In the genomic region with DNA sequence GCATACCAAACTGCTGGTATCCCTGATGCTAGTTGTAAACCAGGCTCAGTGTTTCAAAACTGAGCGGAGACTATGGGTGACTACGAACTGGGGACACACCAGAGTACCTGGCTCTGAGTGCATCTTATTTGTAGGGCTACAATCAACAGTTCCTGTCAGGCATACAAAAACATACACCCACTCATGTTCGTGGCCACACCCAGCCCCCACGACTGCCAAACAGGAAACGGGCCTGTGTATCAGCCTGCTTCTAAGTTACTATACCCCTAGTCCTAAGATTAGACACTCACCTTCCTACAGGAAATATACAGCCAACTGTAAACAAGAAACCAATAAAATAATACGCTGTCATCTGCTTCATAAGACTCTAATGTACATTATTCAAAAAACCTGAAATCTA, we compare ENCODE assay signal across 33 mouse cellular contexts. TPM values are rescaled to one million over a fixed set of nuclear protein-coding genes. Genes with fewer than 3 reads are reported as not detected.
DNase-seq lines count a peak whose midpoint lies in the region; ATAC-seq and TF ChIP-seq lines count a peak whose summit lies in the region.
"Had no signal": no experiment of that assay in that cellular context is flagged by ENCODE, and none has a peak within 500 bp of the region (broad histone marks: within the 10 kb centered on the region; RNA-seq: fewer than 3 reads in every experiment).

No protein-coding gene starts in this region.

- no peak for TF ChIP-seq CTCF in small intestine, adult 2 months (IDR thresholded peaks at IDR 0.05; ENCODE audit: extremely low read depth, insufficient read length, insufficient replicate concordance, low read depth, low read length)
- TF ChIP-seq CTCF in hindbrain, postnatal 0 days (IDR thresholded peaks at IDR 0.05; ENCODE audit: low read depth) = no peak

- DNase-seq in spleen, postnatal 36 days (ENCODE audit: low spot score in 2 of 2) = peak; percentile 10 to 15
- DNase-seq in spleen, postnatal 14 days (ENCODE audit: low spot score in 2 of 2) = no peak
- no peak for DNase-seq in hindbrain, postnatal 0 days (ENCODE audit: low spot score)
- DNase-seq: adrenal gland, postnatal 25 days; cerebellum, adult 8-10 months; cerebellum, postnatal 36 days; embryo, embryonic 11 days; gastrocnemius, postnatal 36 days; heart, adult 2 months; kidney, adult 11 months; kidney, postnatal 10 days; thymus, adult 2 months had no signal

- no peak overlapping the region for H3K4me3 ChIP-seq in intestine, embryonic 15.5 days (replicated peaks)
- no peak overlapping the region for H3K4me3 ChIP-seq in small intestine, adult 2 months (ENCODE audit: low read depth, low read length)
- H3K4me3 ChIP-seq in hindbrain, postnatal 0 days (ENCODE audit: low read length) = no peak overlapping the region
- H3K4me3 ChIP-seq: embryonic facial prominence, embryonic 13.5 days; erythroblast, embryonic 14.5 days; forebrain, embryonic 12.5 days; heart, adult 2 months; hindbrain, embryonic 13.5 days; left cerebral cortex, adult 2 months; midbrain, embryonic 15.5 days; myocyte; neural tube, embryonic 15.5 days had no signal

- no peak for TF ChIP-seq POLR2A in small intestine, adult 2 months (IDR thresholded peaks at IDR 0.05; ENCODE audit: low read depth, low read length)

- peaks cover 9% of the 10 kb centered on the region; the same call in 1 of the 2 replicates for H3K27me3 ChIP-seq in intestine, embryonic 15.5 days (replicated peaks)
- H3K27me3 ChIP-seq in small intestine, adult 2 months (ENCODE audit: control insufficient read depth, insufficient read depth, low read length) = no peaks in the 10 kb centered on the region
- peaks cover 9% of the 10 kb centered on the region for H3K27me3 ChIP-seq in hindbrain, postnatal 0 days (ENCODE audit: insufficient read depth, low read length)

- H3K36me3 ChIP-seq in intestine, embryonic 15.5 days = no peaks in the 10 kb centered on the region
- no peaks in the 10 kb centered on the region for H3K36me3 ChIP-seq in small intestine, adult 2 months (ENCODE audit: control insufficient read depth, insufficient read depth, low read length)
- H3K36me3 ChIP-seq in hindbrain, postnatal 0 days (ENCODE audit: insufficient read depth, low read length) = no peaks in the 10 kb centered on the region
- H3K36me3 ChIP-seq: embryonic facial prominence, embryonic 13.5 days; forebrain, embryonic 12.5 days; hindbrain, embryonic 13.5 days; midbrain, embryonic 15.5 days; neural tube, embryonic 15.5 days had no signal

- no peak overlapping the region for H3K4me2 ChIP-seq in intestine, embryonic 15.5 days (replicated peaks)
- H3K4me2 ChIP-seq in hindbrain, postnatal 0 days (ENCODE audit: low read depth, low read length) = no peak overlapping the region
- H3K4me2 ChIP-seq: embryonic facial prominence, embryonic 13.5 days; forebrain, embryonic 12.5 days; hindbrain, embryonic 13.5 days; midbrain, embryonic 15.5 days; neural tube, embryonic 15.5 days had no signal

- no peaks in the 10 kb centered on the region for H3K9me3 ChIP-seq in intestine, embryonic 15.5 days
- no peaks in the 10 kb centered on the region for H3K9me3 ChIP-seq in hindbrain, postnatal 0 days (ENCODE audit: low read length)
- H3K9me3 ChIP-seq: embryonic facial prominence, embryonic 13.5 days; forebrain, embryonic 12.5 days; hindbrain, embryonic 13.5 days; midbrain, embryonic 15.5 days; neural tube, embryonic 15.5 days had no signal

- 0 out of 2 replicates have a peak overlapping the region, but pooled peaks have one; percentile 15 for H3K27ac ChIP-seq in intestine, embryonic 15.5 days
- H3K27ac ChIP-seq in small intestine, adult 2 months (ENCODE audit: insufficient read depth, low read depth, low read length) = peak overlapping the region; percentile 64; the same call in 1 of the 2 replicates
- no peak overlapping the region for H3K27ac ChIP-seq in hindbrain, postnatal 0 days
- H3K27ac ChIP-seq: embryonic facial prominence, embryonic 13.5 days; forebrain, embryonic 12.5 days; heart, adult 2 months; hindbrain, embryonic 13.5 days; left cerebral cortex, adult 2 months; macrophage; midbrain, embryonic 15.5 days; neural tube, embryonic 15.5 days had no signal

- H3K9ac ChIP-seq in intestine, embryonic 15.5 days = no peak overlapping the region
- no peak overlapping the region for H3K9ac ChIP-seq in hindbrain, postnatal 0 days (replicated peaks; ENCODE audit: low read length)
- H3K9ac ChIP-seq: embryonic facial prominence, embryonic 13.5 days; forebrain, embryonic 12.5 days; hindbrain, embryonic 13.5 days; midbrain, embryonic 15.5 days; neural tube, embryonic 15.5 days had no signal

- ATAC-seq in CD4-positive, CD25-positive, alpha-beta regulatory T cell, adult 4 months = peak; percentile 77
- ATAC-seq in intestine, embryonic 15.5 days = no peak
- no peak for ATAC-seq in monocyte, adult 5-6 weeks (replicated peaks; ENCODE audit: insufficient number of reproducible peaks, low FRiP score, low TSS enrichment, poor library complexity, severe bottlenecking)
- no peak for ATAC-seq in hindbrain, postnatal 0 days
- ATAC-seq: lung, postnatal 0 days; midbrain, embryonic 15.5 days had no signal

- WGBS in intestine, embryonic 15.5 days = 54% methylated on average over 6 of the region's 6 CpGs
- 41% methylated on average over 6 of the region's 6 CpGs for WGBS in small intestine, adult 2 months
- 87% methylated on average over 6 of the region's 6 CpGs for WGBS in hindbrain, postnatal 0 days

- H3K4me1 ChIP-seq in intestine, embryonic 15.5 days (replicated peaks) = peaks cover 6% of the 10 kb centered on the region
- H3K4me1 ChIP-seq in small intestine, adult 2 months (ENCODE audit: control insufficient read depth, insufficient read depth, insufficient read length, low read length) = peaks cover 25% of the 10 kb centered on the region
- H3K4me1 ChIP-seq in hindbrain, postnatal 0 days (ENCODE audit: insufficient read depth, low read length) = 0 out of 2 replicates have a peak, but pooled peaks cover 4% of the 10 kb centered on the region

RNA-seq across cellular contexts. Expression of gene F2rl1, which starts 4.0 kb away (rescaled TPM):
- polyA plus RNA-seq in CD4-positive, CD25-positive, alpha-beta regulatory T cell, adult 4 months (2017; shearing (Covaris generic)) = 10 to 100 TPM; 11.2 to 25.9 TPM
- 15.3 and 15.5 TPM in 2 replicates for polyA plus RNA-seq in intestine, embryonic 15.5 days (2015; fragmentation: Nextera tagmentation; extraction: Ambion mirVana)
- polyA plus RNA-seq in small intestine, adult 2 months (2012; rRNA removed) = 15.4 and 30.0 TPM in 2 replicates
- total RNA-seq in monocyte, adult 5-6 weeks (2017) = 1.4 to 5.0 TPM (median 1.9 TPM) in 3 replicates
- 0.37 TPM in 1 of 2 replicates, not detected in the other for total RNA-seq in hindbrain, postnatal 0 days (2014; rRNA removed)
- polyA plus RNA-seq in hindbrain, postnatal 0 days (2015; fragmentation: Nextera tagmentation; extraction: Ambion mirVana) = 0.10 TPM in 1 of 2 replicates, not detected in the other
- polyA plus RNA-seq: erythroblast, embryonic 14.5 days; hindbrain, embryonic 13.5 days; macrophage; myocyte had no signal

RNA-seq across cellular contexts. Expression of gene S100z, which starts 42.5 kb away (rescaled TPM):
- not detected for polyA plus RNA-seq in CD4-positive, CD25-positive, alpha-beta regulatory T cell, adult 4 months (2017; shearing (Covaris generic))
- polyA plus RNA-seq in intestine, embryonic 15.5 days (2015; fragmentation: Nextera tagmentation; extraction: Ambion mirVana) = 0.43 and 0.51 TPM in 2 replicates
- not detected in 2 replicates for polyA plus RNA-seq in small intestine, adult 2 months (2012; rRNA removed)
- not detected in 3 replicates for total RNA-seq in monocyte, adult 5-6 weeks (2017)
- not detected in 2 replicates for total RNA-seq in hindbrain, postnatal 0 days (2014; rRNA removed)
- polyA plus RNA-seq in hindbrain, postnatal 0 days (2015; fragmentation: Nextera tagmentation; extraction: Ambion mirVana) = not detected in 2 replicates
- total RNA-seq: adrenal gland, postnatal 25 days; heart, adult 2 months; heart, postnatal 25 days; layer of hippocampus, postnatal 10 days; left cerebral cortex, adult 2 months; liver, adult 2 months had no signal
- polyA plus RNA-seq: brain, embryonic 14.5 days; erythroblast, embryonic 14.5 days; heart, adult 2 months; heart, embryonic 14.5 days; hindbrain, embryonic 13.5 days; limb, embryonic 11.5 days; liver, adult 2 months; liver, embryonic 16.5 days; lung, postnatal 0 days; macrophage; midbrain, embryonic 15.5 days; myocyte; neural tube, embryonic 15.5 days; thymus, adult 2 months had no signal

Comparison
In these comparisons a context has a peak if more than half of its experiments do, and no peak if none do; other contexts are left out.
1. DNase-seq: peak in spleen, postnatal 36 days (2 of 2); none in spleen, postnatal 14 days (0 of 2) and hindbrain, postnatal 0 days (single experiment).
2. RNA of gene F2rl1, which starts 4.0 kb away (polyA plus RNA-seq): 15.4 to 30.0 TPM in small intestine, adult 2 months, 11.2 to 25.9 TPM in CD4-positive, CD25-positive, alpha-beta regulatory T cell, adult 4 months and 15.3 to 15.5 TPM in intestine, embryonic 15.5 days; 0.10 TPM in hindbrain, postnatal 0 days; every median in the first group is over 10 times any median in the second.